Mouse (Mus musculus): ENCODE results near the gene Slc25a25. TPM values are rescaled to one million over a fixed set of nuclear protein-coding genes. Genes with fewer than 3 reads are reported as not detected.
A peak's percentile ranks its signal among the peaks of the same experiment; 100 is the strongest.

The Slc25a25 gene
- polyA plus RNA-seq, 1 experiment from 2014 or later: 7.9 TPM

DNA sequence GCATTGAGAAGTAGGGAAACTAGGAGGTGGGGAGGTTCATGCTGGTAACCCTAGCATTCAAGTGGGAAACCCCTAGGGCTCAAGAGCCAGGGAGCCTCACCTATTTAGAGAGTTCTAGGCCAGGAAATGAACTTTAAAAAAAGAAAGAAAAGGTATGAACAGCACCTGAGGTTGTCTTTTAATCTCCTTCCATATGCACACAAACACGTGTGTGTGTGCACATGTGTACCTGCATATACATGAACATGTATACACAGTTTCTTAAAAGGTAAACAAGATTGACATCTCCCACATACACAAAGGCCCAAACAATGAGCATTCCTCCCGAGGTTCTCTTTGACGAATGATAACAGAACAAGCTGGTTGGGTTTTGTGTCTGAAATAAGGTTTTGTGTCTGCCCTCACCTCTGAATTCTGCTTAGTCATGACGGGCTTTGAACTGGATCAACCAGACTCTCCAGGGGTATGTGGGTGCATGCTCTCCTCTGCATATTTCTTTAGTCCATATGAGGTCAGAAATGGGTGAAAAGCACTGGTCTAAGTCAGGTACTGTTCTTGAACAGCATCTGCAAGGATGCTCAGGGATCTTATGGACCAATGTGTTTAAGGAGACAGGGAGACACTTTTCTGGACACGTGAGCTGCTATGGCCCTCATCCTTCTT lies 2.5 kb upstream of the Slc25a25 start:
- H3K4me2 ChIP-seq: peak overlapping the region; percentile 78; the same call in 1 of the 2 replicates

GRCm38 (mm10) chr2:32452441-32452971 lies 1.3 kb upstream of the Slc25a25 start:
- peak overlapping the region; percentile 78 for H3K4me2 ChIP-seq
- 92% methylated on average over 16 of the region's 16 CpGs for WGBS (ENCODE audit: insufficient replicate concordance)
- peak overlapping the region; percentile 77 for H3K4me3 ChIP-seq (ENCODE audit: low read depth, low read length)
- H3K27ac ChIP-seq (ENCODE audit: low read depth, low read length): 0 out of 2 replicates have a peak overlapping the region, but pooled peaks have one; percentile 41
- H3K36me3 ChIP-seq (ENCODE audit: control insufficient read depth, insufficient read depth, low read length): no peaks in the 10 kb centered on the region; the same call in 1 of the 2 replicates
- no peaks in the 10 kb centered on the region for H3K9me3 ChIP-seq (replicated peaks; ENCODE audit: control insufficient read depth, low read length)
- no peaks in the 10 kb centered on the region for H3K27me3 ChIP-seq (ENCODE audit: control insufficient read depth, insufficient read depth, low read length)
- no peak for ATAC-seq (replicated peaks; ENCODE audit: insufficient number of reproducible peaks, low FRiP score, low TSS enrichment)
- peaks cover 22% of the 10 kb centered on the region for H3K4me1 ChIP-seq (ENCODE audit: control insufficient read depth, insufficient read depth, low read length)
- peak overlapping the region; percentile 66 for H3K9ac ChIP-seq (ENCODE audit: low read depth, low read length)

More for the DNA sequence above, 2.5 kb upstream of the Slc25a25 start:
- no peaks in the 10 kb centered on the region for H3K27me3 ChIP-seq (ENCODE audit: control insufficient read depth, insufficient read depth, low read length)
- H3K27ac ChIP-seq (ENCODE audit: low read depth, low read length): no peak overlapping the region
- ATAC-seq (replicated peaks; ENCODE audit: insufficient number of reproducible peaks, low FRiP score, low TSS enrichment): no peak
- H3K4me3 ChIP-seq (ENCODE audit: low read depth, low read length): no peak overlapping the region
- no peak overlapping the region for H3K9ac ChIP-seq (ENCODE audit: low read depth, low read length)
- no peaks in the 10 kb centered on the region for H3K9me3 ChIP-seq (replicated peaks; ENCODE audit: control insufficient read depth, low read length)
- WGBS (ENCODE audit: insufficient replicate concordance): 80% methylated on average over 5 of the region's 5 CpGs
- H3K36me3 ChIP-seq (ENCODE audit: control insufficient read depth, insufficient read depth, low read length): no peaks in the 10 kb centered on the region; the same call in 1 of the 2 replicates
- peaks cover 20% of the 10 kb centered on the region for H3K4me1 ChIP-seq (ENCODE audit: control insufficient read depth, insufficient read depth, low read length)

- peak overlapping the region; percentile 80 for H3K9ac ChIP-seq (ENCODE audit: low read depth, low read length)
- H3K27ac ChIP-seq (ENCODE audit: low read depth, low read length): peak overlapping the region; percentile 96
- WGBS (ENCODE audit: insufficient replicate concordance): under 1% methylated on average over 25 of the region's 25 CpGs
- H3K4me2 ChIP-seq: peak overlapping the region; percentile 78
- H3K4me1 ChIP-seq (ENCODE audit: control insufficient read depth, insufficient read depth, low read length): peaks cover 27% of the 10 kb centered on the region
- no peaks in the 10 kb centered on the region for H3K9me3 ChIP-seq (replicated peaks; ENCODE audit: control insufficient read depth, low read length)
- peak overlapping the region; percentile 77 for H3K4me3 ChIP-seq (ENCODE audit: low read depth, low read length)
- H3K36me3 ChIP-seq (ENCODE audit: control insufficient read depth, insufficient read depth, low read length): no peaks in the 10 kb centered on the region; the same call in 1 of the 2 replicates
- H3K27me3 ChIP-seq (ENCODE audit: control insufficient read depth, insufficient read depth, low read length): no peaks in the 10 kb centered on the region
- peak; percentile 96 for ATAC-seq (replicated peaks; ENCODE audit: insufficient number of reproducible peaks, low FRiP score, low TSS enrichment)
Measured at GRCm38 (mm10) chr2:32451870-32452372, 676 bp upstream of the Slc25a25 start.

DNA sequence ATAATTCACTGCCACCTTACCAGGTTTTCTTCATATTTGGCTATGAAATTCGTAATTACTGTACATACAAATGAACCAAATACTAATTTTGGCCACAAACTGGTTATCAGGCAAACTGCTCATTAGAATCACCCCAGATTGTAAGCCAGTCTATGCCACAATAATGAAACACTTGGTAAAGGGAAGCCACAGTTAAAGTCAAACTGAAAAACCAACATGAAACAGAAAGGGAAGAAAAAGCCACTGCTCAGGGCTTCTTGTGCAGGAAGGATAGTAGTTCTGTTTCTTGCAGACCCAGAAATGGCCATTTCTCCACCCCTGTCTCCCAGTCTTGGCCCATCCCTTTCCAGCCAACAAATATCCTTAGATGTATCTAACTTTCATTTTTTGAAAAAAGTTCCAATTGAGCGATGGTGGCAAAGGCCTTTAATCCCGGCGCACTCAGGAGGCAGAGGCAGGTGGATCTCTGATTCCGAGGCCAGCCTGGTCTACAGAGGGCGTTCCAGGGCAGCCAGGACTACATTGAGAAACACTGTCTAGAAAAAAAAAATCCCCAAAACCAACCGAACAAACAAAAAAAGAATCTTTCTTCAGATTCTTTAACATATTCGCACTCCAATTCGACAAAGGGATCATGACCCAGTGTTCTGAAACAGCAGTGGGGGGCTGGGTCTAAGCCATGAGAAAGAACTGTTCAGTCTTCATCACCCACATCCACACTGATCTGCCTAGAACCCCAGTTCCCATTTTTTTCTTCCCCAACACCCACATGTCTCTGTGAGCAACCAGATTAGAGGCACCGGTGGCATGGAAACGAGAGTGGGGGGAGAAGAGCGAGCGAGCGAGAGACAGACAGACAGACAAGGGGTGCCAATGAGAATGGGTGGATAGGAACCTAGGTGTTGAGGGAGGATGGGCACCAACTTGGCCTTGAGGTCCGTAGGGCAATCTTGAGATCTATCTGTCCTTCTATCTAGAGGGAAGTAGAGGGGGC lies 1.2 kb downstream of the Slc25a25 start, which contains the start of gene Naif1:
Gene Naif1, plus strand, starts transcription at position 697 of the 994 bp plus-strand sequence.
- Histone ChIP-seq H3K27me3 (ENCODE audit: control insufficient read depth, insufficient read depth, low read length) (no peaks in the 10 kb centered on the region), H3K4me2 (peak within 1 kb of the TSS; percentile 78), H3K9me3 (replicated peaks; ENCODE audit: control insufficient read depth, low read length) (no peaks in the 10 kb centered on the region), H3K36me3 (ENCODE audit: control insufficient read depth, insufficient read depth, low read length) (no peaks in the 10 kb centered on the region), H3K9ac (ENCODE audit: low read depth, low read length) (peak within 1 kb of the TSS; percentile 89), H3K4me3 (ENCODE audit: low read depth, low read length) (peak within 1 kb of the TSS; percentile 77), H3K4me1 (ENCODE audit: control insufficient read depth, insufficient read depth, low read length) (peaks cover 30% of the 10 kb centered on the region), H3K27ac (ENCODE audit: low read depth, low read length) (peak within 1 kb of the TSS; percentile 96)
- ATAC-seq (replicated peaks; ENCODE audit: insufficient number of reproducible peaks, low FRiP score, low TSS enrichment): no peak
- 71% methylated on average over 15 of the region's 15 CpGs for WGBS (ENCODE audit: insufficient replicate concordance)

DNA sequence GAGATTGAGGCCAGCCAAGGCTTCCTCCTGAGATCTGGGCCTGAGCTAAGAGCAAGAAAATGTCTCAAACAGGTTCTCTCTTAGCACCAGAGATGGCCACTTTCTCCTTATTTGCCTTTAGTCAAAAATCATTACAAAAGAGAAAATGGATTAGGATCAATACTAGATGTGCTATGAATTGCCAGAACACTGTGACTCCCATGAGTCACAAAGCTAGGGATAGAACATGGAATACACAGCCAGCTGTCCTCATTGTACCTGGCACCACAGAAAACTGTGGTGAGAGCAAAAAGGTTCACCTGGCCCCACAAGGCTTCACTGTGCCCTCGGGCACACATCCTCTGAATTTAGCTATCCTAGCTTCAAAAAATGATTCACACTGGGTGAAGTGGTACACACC lies 2.8 kb downstream of the Slc25a25 start:
- Histone ChIP-seq H3K4me2 (no peak overlapping the region), H3K4me3 (ENCODE audit: low read depth, low read length) (no peak overlapping the region), H3K4me1 (ENCODE audit: control insufficient read depth, insufficient read depth, low read length) (peaks cover 24% of the 10 kb centered on the region), H3K9me3 (replicated peaks; ENCODE audit: control insufficient read depth, low read length) (no peaks in the 10 kb centered on the region), H3K36me3 (ENCODE audit: control insufficient read depth, insufficient read depth, low read length) (no peaks in the 10 kb centered on the region), H3K27ac (ENCODE audit: low read depth, low read length) (no peak overlapping the region), H3K9ac (ENCODE audit: low read depth, low read length) (no peak overlapping the region), H3K27me3 (ENCODE audit: control insufficient read depth, insufficient read depth, low read length) (no peaks in the 10 kb centered on the region)
- ATAC-seq (replicated peaks; ENCODE audit: insufficient number of reproducible peaks, low FRiP score, low TSS enrichment): no peak
- 79% methylated on average over 1 of the region's 1 CpGs for WGBS (ENCODE audit: insufficient replicate concordance)

- no peak for ATAC-seq (replicated peaks; ENCODE audit: insufficient number of reproducible peaks, low FRiP score, low TSS enrichment)
- H3K4me1 ChIP-seq (ENCODE audit: control insufficient read depth, insufficient read depth, low read length): peaks cover 13% of the 10 kb centered on the region
- peak overlapping the region; percentile 24 for H3K4me2 ChIP-seq
- H3K9ac ChIP-seq (ENCODE audit: low read depth, low read length): peak overlapping the region; percentile 63
- peak overlapping the region; percentile 86 for H3K27ac ChIP-seq (ENCODE audit: low read depth, low read length)
- no peaks in the 10 kb centered on the region for H3K9me3 ChIP-seq (replicated peaks; ENCODE audit: control insufficient read depth, low read length)
- H3K27me3 ChIP-seq (ENCODE audit: control insufficient read depth, insufficient read depth, low read length): no peaks in the 10 kb centered on the region
- 53% methylated on average over 9 of the region's 9 CpGs for WGBS (ENCODE audit: insufficient replicate concordance)
- no peaks in the 10 kb centered on the region for H3K36me3 ChIP-seq (ENCODE audit: control insufficient read depth, insufficient read depth, low read length)
- no peak overlapping the region for H3K4me3 ChIP-seq (ENCODE audit: low read depth, low read length)
Measured at GRCm38 (mm10) chr2:32447264-32447936, 3.8 kb downstream of the Slc25a25 start.

DNA sequence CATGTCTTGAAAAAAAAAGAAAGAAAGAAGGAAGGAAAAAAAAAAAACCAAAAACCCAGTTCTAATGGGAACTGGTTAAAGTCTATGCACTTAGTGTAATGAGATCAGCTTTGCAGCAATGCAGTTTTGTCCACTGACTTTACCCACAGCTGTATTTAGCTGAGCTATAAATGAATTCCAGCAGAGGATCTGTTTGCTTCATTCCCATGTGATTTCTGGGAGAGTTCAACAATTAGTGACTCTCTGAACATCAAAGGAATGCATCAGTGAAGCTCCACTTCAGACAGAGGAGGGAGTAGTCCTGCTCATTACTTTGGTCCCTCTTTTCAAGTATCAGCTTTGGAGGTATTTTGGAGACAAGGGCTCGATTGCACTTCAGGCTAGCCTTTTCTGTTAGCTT lies 5.7 kb downstream of the Slc25a25 start:
- H3K27ac ChIP-seq (ENCODE audit: low read depth, low read length): no peak overlapping the region
- H3K4me3 ChIP-seq (ENCODE audit: low read depth, low read length): no peak overlapping the region
- ATAC-seq (replicated peaks; ENCODE audit: insufficient number of reproducible peaks, low FRiP score, low TSS enrichment): no peak
- H3K27me3 ChIP-seq (ENCODE audit: control insufficient read depth, insufficient read depth, low read length): no peaks in the 10 kb centered on the region
- WGBS (ENCODE audit: insufficient replicate concordance): 65% methylated on average over 1 of the region's 1 CpGs
- no peak overlapping the region for H3K4me2 ChIP-seq
- no peaks in the 10 kb centered on the region for H3K36me3 ChIP-seq (ENCODE audit: control insufficient read depth, insufficient read depth, low read length)
- no peak overlapping the region for H3K9ac ChIP-seq (ENCODE audit: low read depth, low read length)
- H3K4me1 ChIP-seq (ENCODE audit: control insufficient read depth, insufficient read depth, low read length): peaks cover 13% of the 10 kb centered on the region
- no peaks in the 10 kb centered on the region for H3K9me3 ChIP-seq (replicated peaks; ENCODE audit: control insufficient read depth, low read length)

GRCm38 (mm10) chr2:32441550-32441949 lies 9.7 kb downstream of the Slc25a25 start:
- Histone ChIP-seq H3K36me3 (ENCODE audit: control insufficient read depth, insufficient read depth, low read length) (no peaks in the 10 kb centered on the region), H3K9me3 (replicated peaks; ENCODE audit: control insufficient read depth, low read length) (no peaks in the 10 kb centered on the region), H3K27me3 (ENCODE audit: control insufficient read depth, insufficient read depth, low read length) (no peaks in the 10 kb centered on the region), H3K4me1 (ENCODE audit: control insufficient read depth, insufficient read depth, low read length) (peaks cover 17% of the 10 kb centered on the region), H3K9ac (ENCODE audit: low read depth, low read length) (no peak overlapping the region), H3K27ac (ENCODE audit: low read depth, low read length) (no peak overlapping the region), H3K4me3 (ENCODE audit: low read depth, low read length) (no peak overlapping the region), H3K4me2 (no peak overlapping the region)
- ATAC-seq (replicated peaks; ENCODE audit: insufficient number of reproducible peaks, low FRiP score, low TSS enrichment): no peak
- WGBS (ENCODE audit: insufficient replicate concordance): 79% methylated on average over 2 of the region's 2 CpGs
